Mouse (Mus musculus) fat pad, adult 2 months (tissue): ENCODE data around the gene Tvp23b.

Experiments used
- DNase-seq: peaks from one replicate; pipeline ENCODE4 v3.0.0-alpha.2; 2011; ENCODE audit warnings: low read depth, low spot score; ENCODE audit errors: extremely low read depth

Gene Tvp23b

DNA sequence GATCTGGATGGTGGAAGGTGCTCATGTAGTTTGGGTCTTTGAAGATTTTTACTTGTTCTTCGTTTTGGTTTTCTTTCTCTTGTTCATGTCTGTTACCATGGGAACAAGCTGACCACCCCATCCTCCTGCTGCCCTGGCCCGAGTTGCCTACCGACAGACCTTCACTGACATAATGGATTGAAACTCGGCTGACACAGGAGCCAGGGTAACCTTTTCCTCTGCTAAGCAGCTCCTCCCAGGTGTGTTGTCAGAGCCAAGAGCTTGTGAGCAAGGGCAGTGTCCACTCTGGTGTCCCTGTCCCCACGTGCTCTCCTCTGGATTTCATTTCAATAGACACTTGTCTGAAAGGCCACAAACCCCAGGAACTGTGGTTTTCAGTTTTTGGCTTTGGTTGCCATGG is 59.7 kb downstream of the Tvp23b start:
- no peak for DNase-seq

DNA sequence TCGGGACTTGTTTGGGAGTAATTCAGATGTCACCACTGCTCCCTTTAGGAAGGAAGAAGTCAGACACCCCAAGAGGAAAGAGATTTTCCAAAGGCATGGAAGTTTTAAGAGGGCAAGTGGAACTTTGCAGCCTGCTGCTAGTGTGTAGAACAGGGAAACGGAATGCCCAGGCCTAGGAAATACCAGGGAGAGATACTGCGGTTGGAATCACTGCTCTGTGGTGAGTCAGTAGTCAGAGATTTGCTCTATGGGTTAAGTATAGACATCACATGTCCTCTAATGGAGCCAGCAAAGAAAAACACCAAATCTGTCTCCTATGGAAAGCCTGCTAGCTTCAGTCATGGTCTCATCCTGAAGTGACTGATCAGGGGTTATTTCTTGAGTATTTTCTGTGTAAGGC is 60.9 kb downstream of the Tvp23b start:
- DNase-seq: no peak

DNA sequence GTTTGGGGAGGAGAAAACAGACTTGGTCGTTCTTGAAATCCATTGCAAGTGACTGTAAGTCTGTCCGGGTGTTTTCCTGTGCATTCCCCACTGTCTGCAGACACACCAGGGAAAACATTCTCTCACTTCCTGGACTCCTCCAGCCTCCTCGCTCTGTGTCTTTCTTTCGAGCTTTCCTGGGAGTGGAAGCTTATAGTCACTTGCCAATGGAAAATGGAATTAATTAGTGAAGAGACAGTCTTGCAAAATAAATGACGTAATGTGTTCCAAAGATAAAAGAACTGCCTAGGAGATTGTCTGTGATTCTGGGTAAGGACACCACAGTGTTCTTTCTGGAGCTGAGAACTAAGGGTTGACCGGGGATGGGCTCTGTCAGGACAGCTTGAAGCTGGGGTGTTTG is 64.3 kb downstream of the Tvp23b start:
- DNase-seq: no peak

DNA sequence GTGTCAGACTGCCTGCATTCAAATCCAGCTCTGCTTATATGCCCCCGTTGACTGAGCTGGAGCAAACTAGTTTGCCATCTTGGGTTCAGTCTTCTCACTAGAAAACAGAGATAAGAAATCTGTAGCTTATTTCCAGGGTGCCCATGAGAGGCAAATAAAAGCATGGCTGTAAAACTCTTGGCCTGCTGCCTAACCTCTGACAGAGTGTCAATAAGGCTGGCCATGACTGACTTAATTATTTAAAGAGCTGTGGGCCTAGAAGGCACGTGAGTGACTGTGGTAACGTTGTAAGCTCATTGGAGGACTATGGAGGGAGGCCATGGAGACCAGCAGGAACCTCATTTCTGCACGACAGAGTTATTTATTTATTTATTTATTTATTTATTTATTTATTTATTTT is 66.3 kb downstream of the Tvp23b start:
- no peak for DNase-seq

DNA sequence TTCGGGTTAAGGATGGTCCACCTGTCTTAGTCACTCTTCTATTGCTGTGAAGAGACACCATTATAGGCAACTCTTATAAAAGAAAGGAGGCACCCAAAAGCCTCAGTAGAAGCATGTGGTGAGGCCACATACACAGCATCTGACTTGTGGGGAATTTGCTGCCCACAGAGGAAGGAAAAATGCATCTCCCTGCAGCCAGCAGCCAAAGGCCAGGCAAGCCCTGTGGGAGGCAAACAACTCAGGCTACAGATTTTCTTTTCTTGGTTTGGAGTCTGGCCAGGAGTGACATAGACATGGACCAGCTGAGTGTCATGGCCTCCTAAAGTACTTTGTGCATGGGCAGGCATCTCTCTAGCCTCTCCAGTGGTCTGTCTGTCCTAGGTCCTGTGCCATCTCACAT is 70.3 kb downstream of the Tvp23b start:
- no peak for DNase-seq

DNA sequence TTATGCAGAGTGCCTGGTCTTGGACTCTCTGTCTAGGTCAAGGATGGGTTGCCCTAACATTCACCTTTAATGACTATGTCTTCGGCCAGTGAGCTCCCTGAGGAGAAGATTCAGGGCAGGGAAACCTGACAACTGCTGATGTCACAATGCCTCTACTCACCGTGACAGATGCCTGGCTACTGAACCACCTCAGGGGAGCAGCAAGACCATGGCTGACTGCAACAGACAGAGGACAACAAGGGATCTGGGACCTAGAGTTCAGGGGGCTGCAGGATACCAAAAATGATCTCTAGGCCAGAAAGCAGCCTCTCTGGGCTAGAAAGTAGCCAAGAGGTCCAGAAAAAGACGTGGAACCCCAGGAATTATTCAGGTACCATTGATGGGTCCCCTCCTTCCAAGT is 71.8 kb downstream of the Tvp23b start, which contains the start of gene Cdrt4:
Gene Cdrt4, plus strand, starts transcription at position 182 of the 400 bp plus-strand sequence.
- no peak for DNase-seq

DNA sequence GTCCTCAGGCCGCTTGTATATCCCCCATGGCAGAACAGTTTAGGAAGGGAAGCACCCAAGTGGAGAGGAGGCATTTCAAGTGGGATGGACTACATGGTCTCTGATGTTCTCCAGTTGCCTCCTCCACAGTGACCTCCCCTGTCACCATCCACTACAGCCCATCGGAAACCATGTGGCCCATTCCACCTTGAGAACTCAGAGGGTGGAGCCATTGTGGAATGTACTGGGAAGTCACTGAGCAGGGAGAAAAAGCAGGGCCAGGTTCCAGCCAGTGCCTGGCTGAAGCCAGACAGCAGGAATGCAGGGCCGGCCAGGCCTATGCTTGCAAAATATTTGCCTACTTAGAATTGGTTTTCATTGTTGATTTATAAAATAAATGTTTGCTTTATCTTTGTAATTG is 75.5 kb downstream of the Tvp23b start:
- no peak for DNase-seq

DNA sequence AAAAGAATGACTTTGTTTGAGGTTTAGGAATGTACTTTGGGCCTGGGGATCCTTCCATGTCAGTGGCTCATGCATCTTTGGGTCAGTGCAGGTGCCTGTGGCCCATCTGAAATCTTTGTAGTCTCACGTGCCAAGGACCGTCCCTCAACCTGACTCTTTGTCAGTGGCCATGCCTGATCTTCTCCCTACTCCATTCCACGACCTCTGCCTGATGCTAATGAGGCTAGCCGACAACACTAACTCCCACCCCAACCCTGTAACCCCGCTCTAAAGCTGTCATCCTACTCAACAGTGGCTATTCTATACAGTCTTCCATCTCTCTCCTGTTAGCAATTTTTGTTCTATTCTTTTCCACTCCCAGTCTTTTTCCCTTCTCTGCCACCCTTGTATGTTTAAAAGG is 75.9 kb downstream of the Tvp23b start:
- no peak for DNase-seq

DNA sequence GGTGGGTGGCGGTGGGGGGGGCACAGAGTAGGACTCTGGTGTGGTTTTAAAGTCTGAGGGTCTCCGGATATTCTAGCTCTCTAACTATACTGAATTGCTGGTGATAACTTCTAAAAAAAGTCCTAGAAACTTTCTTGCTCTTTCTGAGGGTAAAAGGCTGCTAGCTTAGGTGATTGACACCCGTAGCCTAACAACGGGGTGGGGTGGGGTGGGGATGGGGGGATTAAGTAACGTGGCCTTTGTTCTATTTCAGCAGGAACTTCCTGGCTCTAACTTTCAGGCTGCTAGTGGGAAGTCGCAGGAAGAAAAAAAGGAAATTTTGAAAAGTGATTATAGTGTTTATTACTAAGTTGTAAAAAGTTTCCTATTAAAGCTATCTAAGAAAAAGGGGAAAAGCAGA is 76.5 kb downstream of the Tvp23b start:
- no peak for DNase-seq

DNA sequence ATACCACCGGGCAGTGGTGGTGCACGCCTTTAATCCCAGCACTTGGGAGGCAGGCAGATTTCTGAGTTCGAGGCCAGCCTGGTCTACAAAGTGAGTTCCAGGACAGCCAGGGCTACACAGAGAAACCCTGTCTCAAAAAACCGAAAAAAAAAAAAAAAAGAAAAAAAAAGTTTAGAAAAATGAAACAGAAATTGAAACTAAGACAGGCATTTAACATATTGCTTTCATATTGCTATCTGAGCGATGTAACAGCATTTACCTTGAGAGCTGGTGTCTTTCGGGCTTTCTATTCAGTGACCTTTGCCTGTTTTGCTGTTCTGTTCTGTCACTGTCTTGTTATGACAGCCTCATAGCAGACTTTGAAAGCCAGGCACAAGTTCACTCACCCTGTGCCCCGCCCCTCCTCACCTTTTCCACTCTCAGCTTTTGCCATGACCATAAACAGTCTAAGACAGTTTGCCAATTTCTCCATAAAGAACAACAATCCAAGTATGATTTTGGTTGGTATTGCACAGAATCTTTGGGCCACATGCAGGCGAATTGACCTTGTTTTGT is 78.4 kb downstream of the Tvp23b start:
- no peak for DNase-seq

DNA sequence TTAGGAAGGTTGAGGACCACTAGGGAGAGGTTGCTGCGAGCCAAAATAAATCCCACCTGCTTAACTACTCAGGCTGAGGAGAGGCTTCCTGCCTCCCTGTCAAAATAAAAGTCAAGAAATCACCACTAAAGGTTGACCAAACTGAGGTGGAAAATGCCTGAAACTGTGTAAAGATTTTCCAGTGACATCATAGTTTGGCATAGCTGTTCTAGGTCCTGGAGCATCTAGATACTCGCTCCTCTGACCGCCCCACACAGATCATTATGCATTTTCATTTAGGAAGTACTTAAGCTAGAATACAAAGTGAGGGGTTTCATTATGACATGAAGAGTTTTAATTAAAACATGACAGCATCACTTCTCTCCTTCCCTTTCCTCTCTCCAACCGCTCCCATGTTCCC is 84.0 kb downstream of the Tvp23b start:
- DNase-seq: no peak

DNA sequence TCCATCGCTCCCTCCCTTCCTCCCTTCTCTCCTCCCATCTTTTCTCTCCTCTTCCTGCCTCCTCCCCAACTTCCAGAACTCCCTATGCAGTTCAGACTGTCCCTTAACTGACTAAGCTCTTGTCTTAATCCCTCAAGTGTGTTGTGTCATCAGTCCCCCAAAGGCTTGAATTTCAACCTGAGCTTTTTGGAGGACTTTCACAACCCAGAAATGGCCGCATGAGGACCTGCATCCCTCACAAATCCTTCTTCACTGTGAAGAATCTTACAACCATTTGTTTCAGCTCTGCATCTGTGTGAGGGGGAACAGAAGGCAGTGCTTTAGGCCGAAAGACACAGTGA is 87.1 kb downstream of the Tvp23b start:
- no peak for DNase-seq
